Mouse (Mus musculus) bone marrow, adult 2 months (tissue): ENCODE data around the gene Ube2z.
"Not testable (repeated sequence)": the region's sequence is repeated elsewhere in the genome, so short reads cannot be mapped to it uniquely, and the experiment has no call there.

Source experiments
- CTCF ChIP-seq: fragments of 200-500 bp; IDR thresholded peaks from 2 replicates; pipeline ENCODE4 v1.5.1; 2011; ENCODE audit warnings: low read length, control low read depth; ENCODE audit not compliant: control insufficient read depth, insufficient read depth
- POLR2A ChIP-seq: fragments of 200-500 bp; IDR thresholded peaks from 2 replicates; pipeline ENCODE4 v1.6.1; 2011; ENCODE audit warnings: low read depth, mild to moderate bottlenecking, control low read depth, low read length, borderline replicate concordance; ENCODE audit not compliant: control insufficient read depth

GRCm38 (mm10) chr11:96110950-96111349 lies 45.8 kb upstream of the Ube2z start:
- not testable (repeated sequence) for TF ChIP-seq POLR2A, CTCF
